Mouse (Mus musculus) c-Kit-positive CD71-negative TER-119-negative erythroid progenitor cells, embryonic 14.5 days (primary cell): ENCODE data around the gene Lyrm1.

Source experiments
- DNase-seq: peaks from one replicate; pipeline ENCODE4 v3.0.0-alpha.2; 2013; ENCODE audit warnings: low read depth

Lyrm1 gene

GRCm38 (mm10) chr7:119892198-119892597 is 3.5 kb upstream of the Lyrm1 start:
- DNase-seq, result no peak

- DNase-seq, result no peak
Measured at GRCm38 (mm10) chr7:119892742-119893141, 2.9 kb upstream of the Lyrm1 start.

- no peak for DNase-seq
Measured at GRCm38 (mm10) chr7:119894818-119895544, 680 bp upstream of the Lyrm1 start.

- no peak for DNase-seq
Measured at GRCm38 (mm10) chr7:119897521-119898109, 2.0 kb downstream of the Lyrm1 start.

- DNase-seq, result no peak
Measured at GRCm38 (mm10) chr7:119898247-119898856, 2.7 kb downstream of the Lyrm1 start.

- DNase-seq, result no peak
Measured at GRCm38 (mm10) chr7:119899386-119900057, 3.9 kb downstream of the Lyrm1 start.

- DNase-seq, result no peak
Measured at GRCm38 (mm10) chr7:119906523-119907215, 11.0 kb downstream of the Lyrm1 start.

- no peak for DNase-seq
Measured at GRCm38 (mm10) chr7:119911727-119912126, 16.1 kb downstream of the Lyrm1 start.

GRCm38 (mm10) chr7:119920457-119920856 is 24.8 kb downstream of the Lyrm1 start:
- DNase-seq, result no peak

- no peak for DNase-seq
Measured at GRCm38 (mm10) chr7:119921054-119921453, 25.4 kb downstream of the Lyrm1 start.

GRCm38 (mm10) chr7:119928783-119929440 is 33.3 kb downstream of the Lyrm1 start:
- no peak for DNase-seq

GRCm38 (mm10) chr7:119936321-119936720 is 40.7 kb downstream of the Lyrm1 start:
- no peak for DNase-seq

GRCm38 (mm10) chr7:119937036-119937435 is 41.4 kb downstream of the Lyrm1 start:
- DNase-seq, result no peak

- no peak for DNase-seq
Measured at GRCm38 (mm10) chr7:119941569-119941968, 45.9 kb downstream of the Lyrm1 start.

- no peak for DNase-seq
Measured at GRCm38 (mm10) chr7:119954047-119954446, 58.4 kb downstream of the Lyrm1 start.

- no peak for DNase-seq
Measured at GRCm38 (mm10) chr7:119957421-119957820, 61.8 kb downstream of the Lyrm1 start.

GRCm38 (mm10) chr7:119959091-119959490 is 63.4 kb downstream of the Lyrm1 start:
- DNase-seq, result no peak

GRCm38 (mm10) chr7:119959491-119959890 is 63.8 kb downstream of the Lyrm1 start:
- DNase-seq, result no peak

- no peak for DNase-seq
Measured at GRCm38 (mm10) chr7:119960006-119960405, 64.3 kb downstream of the Lyrm1 start.

- no peak for DNase-seq
Measured at GRCm38 (mm10) chr7:119960546-119960945, 64.9 kb downstream of the Lyrm1 start.

- no peak for DNase-seq
Measured at GRCm38 (mm10) chr7:119961107-119961506, 65.4 kb downstream of the Lyrm1 start.

- DNase-seq, result no peak
Measured at GRCm38 (mm10) chr7:119965205-119965604, 69.5 kb downstream of the Lyrm1 start.
